Mouse (Mus musculus) E14TG2a.4 (cell line): Measurements from ENCODE around the gene Pga5.

Experiments used
- CTCF ChIP-seq: conservative IDR thresholded peaks from 2 replicates; pipeline ENCODE4 v1.5.1; 2014; ENCODE audit warnings: low read length
- NANOG ChIP-seq: IDR thresholded peaks from 2 replicates; pipeline ENCODE4 v1.6.1; 2014; ENCODE audit warnings: borderline replicate concordance, low read length, mixed read lengths
- POU5F1 ChIP-seq: IDR thresholded peaks from 2 replicates; pipeline ENCODE4 v1.6.1; 2014; ENCODE audit warnings: low read length, borderline replicate concordance

GRCm38 (mm10) chr19:10640080-10640479 is 37.8 kb downstream of the Pga5 start:
- TF ChIP-seq CTCF (no peak), NANOG (no peak), POU5F1 (no peak)
